Mouse (Mus musculus): ENCODE measurements around the gene Rpf1. TPM values are rescaled to one million over a fixed set of nuclear protein-coding genes. Genes with fewer than 3 reads are reported as not detected.

The Rpf1 gene
- polyA plus RNA-seq, 2 experiments, result 41.5 to 46.2 TPM

DNA sequence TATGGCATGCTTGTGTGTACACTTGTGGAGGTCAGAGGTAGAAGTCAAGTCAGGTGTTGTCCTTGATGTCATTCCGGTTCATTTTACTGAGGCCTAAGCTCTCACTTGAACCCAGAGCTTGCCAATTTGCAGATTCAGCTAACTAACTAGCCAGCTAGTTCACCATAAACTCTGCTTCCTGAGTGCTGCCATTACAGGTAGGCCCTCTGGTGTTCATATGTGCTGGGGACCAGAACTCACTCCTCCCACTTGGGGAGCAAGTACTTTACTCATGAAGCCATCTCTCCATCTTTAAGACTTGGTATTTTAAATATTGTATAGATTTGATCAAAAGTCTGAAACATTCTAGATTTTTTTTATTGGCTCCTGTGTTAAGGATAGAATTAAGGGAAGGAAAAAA, 35.3 kb upstream of the Rpf1 start:
- H3K9me3 ChIP-seq (ENCODE audit: control insufficient read depth, low read length), result no peaks in the 10 kb centered on the region
- no peak overlapping the region for H3K4me3 ChIP-seq (replicated peaks; ENCODE audit: low read length)
- no peaks in the 10 kb centered on the region for H3K4me1 ChIP-seq (ENCODE audit: control insufficient read depth, insufficient read depth, low read length)
- no peak overlapping the region for H3K4me2 ChIP-seq (replicated peaks; ENCODE audit: low read depth, low read length, severe bottlenecking)
- no peak for TF ChIP-seq POLR2A (IDR thresholded peaks at IDR 0.05; ENCODE audit: borderline replicate concordance, extremely low read depth, insufficient read depth, insufficient read length)
- WGBS, result 74% methylated on average over 1 of the region's 1 CpGs
- H3K27me3 ChIP-seq (ENCODE audit: control insufficient read depth, insufficient read depth, low read length), result no peaks in the 10 kb centered on the region
- DNase-seq (ENCODE audit: low spot score), result no peak
- ATAC-seq (ENCODE audit: low FRiP score, low read depth), result no peak
- no peaks in the 10 kb centered on the region for H3K36me3 ChIP-seq (ENCODE audit: control insufficient read depth, insufficient read depth, low read length)
- no peak overlapping the region for H3K9ac ChIP-seq (ENCODE audit: low read depth, low read length, severe bottlenecking)
- H3K27ac ChIP-seq (replicated peaks; ENCODE audit: low read depth, low read length), result no peak overlapping the region

DNA sequence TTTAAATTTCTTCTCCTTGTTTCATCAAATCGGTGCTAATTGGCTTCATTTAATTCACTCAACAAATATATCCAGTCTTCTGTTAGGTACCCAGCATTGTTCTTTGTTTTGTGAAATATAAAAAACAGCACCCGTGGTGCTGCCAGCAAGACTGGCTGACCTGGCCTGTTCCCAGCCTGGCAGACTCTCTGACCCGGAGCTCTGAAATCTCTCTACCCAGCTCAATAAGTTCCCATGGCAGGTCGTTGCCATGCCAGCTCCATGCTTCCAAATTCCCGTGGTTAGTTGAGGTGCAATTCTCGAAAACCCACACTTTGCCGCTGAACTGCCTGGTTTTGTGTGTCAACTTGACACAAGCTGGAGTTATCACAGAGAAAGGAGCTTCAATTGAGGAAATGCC, 33.6 kb upstream of the Rpf1 start:
- ATAC-seq (ENCODE audit: low FRiP score, low read depth) (no peak), DNase-seq (ENCODE audit: low spot score) (no peak)
- no peaks in the 10 kb centered on the region for H3K4me1 ChIP-seq (ENCODE audit: control insufficient read depth, insufficient read depth, low read length)
- no peak overlapping the region for H3K4me2 ChIP-seq (replicated peaks; ENCODE audit: low read depth, low read length, severe bottlenecking)
- TF ChIP-seq POLR2A (IDR thresholded peaks at IDR 0.05; ENCODE audit: borderline replicate concordance, extremely low read depth, insufficient read depth, insufficient read length), result no peak
- H3K36me3 ChIP-seq (ENCODE audit: control insufficient read depth, insufficient read depth, low read length), result no peaks in the 10 kb centered on the region
- H3K27ac ChIP-seq (replicated peaks; ENCODE audit: low read depth, low read length), result no peak overlapping the region
- no peak overlapping the region for H3K9ac ChIP-seq (ENCODE audit: low read depth, low read length, severe bottlenecking)
- no peaks in the 10 kb centered on the region for H3K27me3 ChIP-seq (ENCODE audit: control insufficient read depth, insufficient read depth, low read length)
- no peaks in the 10 kb centered on the region for H3K9me3 ChIP-seq (ENCODE audit: control insufficient read depth, low read length)
- 86% methylated on average over 7 of the region's 7 CpGs for WGBS
- no peak overlapping the region for H3K4me3 ChIP-seq (replicated peaks; ENCODE audit: low read length)

DNA sequence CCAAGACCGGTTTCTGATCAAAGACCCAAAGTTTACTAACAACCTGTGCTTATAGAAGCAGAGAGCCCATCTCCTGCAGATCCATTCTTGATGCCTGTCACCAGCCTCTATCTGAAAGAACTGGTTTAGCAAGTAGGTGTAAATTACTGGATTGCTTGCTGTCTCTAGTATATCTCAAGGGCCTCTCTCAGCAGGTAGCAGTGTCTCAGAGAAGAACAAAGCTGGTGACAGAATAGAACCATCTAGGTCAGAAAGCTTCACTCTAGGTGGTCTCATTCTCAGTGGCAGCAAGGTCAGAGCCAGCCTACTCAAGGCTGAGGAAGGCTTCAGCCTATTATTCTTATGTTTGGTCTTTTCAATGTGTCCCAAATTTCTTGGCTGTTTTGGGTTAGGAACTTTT, 22.4 kb upstream of the Rpf1 start:
- no peak for DNase-seq (ENCODE audit: low spot score)
- Histone ChIP-seq H3K36me3 (ENCODE audit: control insufficient read depth, insufficient read depth, low read length) (no peaks in the 10 kb centered on the region), H3K4me3 (replicated peaks; ENCODE audit: low read length) (no peak overlapping the region), H3K27ac (replicated peaks; ENCODE audit: low read depth, low read length) (no peak overlapping the region), H3K9ac (ENCODE audit: low read depth, low read length, severe bottlenecking) (no peak overlapping the region), H3K4me2 (replicated peaks; ENCODE audit: low read depth, low read length, severe bottlenecking) (no peak overlapping the region), H3K9me3 (ENCODE audit: control insufficient read depth, low read length) (no peaks in the 10 kb centered on the region), H3K27me3 (ENCODE audit: control insufficient read depth, insufficient read depth, low read length) (no peaks in the 10 kb centered on the region), H3K4me1 (ENCODE audit: control insufficient read depth, insufficient read depth, low read length) (no peaks in the 10 kb centered on the region)
- ATAC-seq (ENCODE audit: low FRiP score, low read depth), result no peak
- TF ChIP-seq POLR2A (IDR thresholded peaks at IDR 0.05; ENCODE audit: borderline replicate concordance, extremely low read depth, insufficient read depth, insufficient read length), result no peak
- 21% methylated on average over 1 of the region's 1 CpGs for WGBS

GRCm38 (mm10) chr3:146540521-146541273, 19.5 kb upstream of the Rpf1 start:
- no peaks in the 10 kb centered on the region for H3K27me3 ChIP-seq (ENCODE audit: control insufficient read depth, insufficient read depth, low read length)
- H3K4me3 ChIP-seq (replicated peaks; ENCODE audit: low read length), result no peak overlapping the region
- H3K27ac ChIP-seq (replicated peaks; ENCODE audit: low read depth, low read length), result no peak overlapping the region
- ATAC-seq (ENCODE audit: low FRiP score, low read depth) (no peak), DNase-seq (ENCODE audit: low spot score) (no peak)
- H3K4me1 ChIP-seq (ENCODE audit: control insufficient read depth, insufficient read depth, low read length), result no peaks in the 10 kb centered on the region
- 69% methylated on average over 4 of the region's 4 CpGs for WGBS
- no peaks in the 10 kb centered on the region for H3K36me3 ChIP-seq (ENCODE audit: control insufficient read depth, insufficient read depth, low read length)
- no peaks in the 10 kb centered on the region for H3K9me3 ChIP-seq (ENCODE audit: control insufficient read depth, low read length)
- H3K9ac ChIP-seq (ENCODE audit: low read depth, low read length, severe bottlenecking), result no peak overlapping the region
- TF ChIP-seq POLR2A (IDR thresholded peaks at IDR 0.05; ENCODE audit: borderline replicate concordance, extremely low read depth, insufficient read depth, insufficient read length), result no peak
- no peak overlapping the region for H3K4me2 ChIP-seq (replicated peaks; ENCODE audit: low read depth, low read length, severe bottlenecking)

GRCm38 (mm10) chr3:146534986-146535385, 13.8 kb upstream of the Rpf1 start:
- WGBS, result 62% methylated on average over 6 of the region's 6 CpGs
- ATAC-seq (ENCODE audit: low FRiP score, low read depth), result no peak

More at GRCm38 (mm10) chr3:146534986-146535385, 13.8 kb upstream of the Rpf1 start:
- H3K9me3 ChIP-seq (ENCODE audit: control insufficient read depth, low read length), result no peaks in the 10 kb centered on the region
- H3K36me3 ChIP-seq (ENCODE audit: control insufficient read depth, insufficient read depth, low read length), result no peaks in the 10 kb centered on the region
- H3K4me1 ChIP-seq (ENCODE audit: control insufficient read depth, insufficient read depth, low read length), result no peaks in the 10 kb centered on the region
- no peak overlapping the region for H3K4me2 ChIP-seq (replicated peaks; ENCODE audit: low read depth, low read length, severe bottlenecking)
- no peak overlapping the region for H3K9ac ChIP-seq (ENCODE audit: low read depth, low read length, severe bottlenecking)
- TF ChIP-seq POLR2A (IDR thresholded peaks at IDR 0.05; ENCODE audit: borderline replicate concordance, extremely low read depth, insufficient read depth, insufficient read length), result no peak
- no peaks in the 10 kb centered on the region for H3K27me3 ChIP-seq (ENCODE audit: control insufficient read depth, insufficient read depth, low read length)
- no peak for DNase-seq (ENCODE audit: low spot score)
- H3K4me3 ChIP-seq (replicated peaks; ENCODE audit: low read length), result no peak overlapping the region
- H3K27ac ChIP-seq (replicated peaks; ENCODE audit: low read depth, low read length), result no peak overlapping the region
